ENCODE assay signal across 14 mouse cellular contexts in genomic region chr7:96654206-96654605, GRCm38 (mm10).
DNase-seq lines count a peak whose midpoint lies in the region; ATAC-seq and TF ChIP-seq lines count a peak whose summit lies in the region.
"Had no signal": no experiment of that assay in that cellular context is flagged by ENCODE, and none has a peak within 500 bp of the region (broad histone marks: within the 10 kb centered on the region; RNA-seq: fewer than 3 reads in every experiment).

No protein-coding gene starts in this region.

- peak; percentile 5 for DNase-seq in CD4-positive, CD25-positive, alpha-beta regulatory T cell, adult 2 months (ENCODE audit: low read depth, low spot score)
- no peak for DNase-seq in left cerebral cortex, adult 2 months (ENCODE audit: extremely low spot score in 1 of 2, low spot score in 2 of 2)
- no peak for DNase-seq in left cerebral cortex, postnatal 14 days (ENCODE audit: low spot score in 2 of 2)
- DNase-seq in A20 (ENCODE audit: low read depth, low spot score) = peak; percentile 17
- DNase-seq in cerebellum, adult 11 months = no peak
- no peak for DNase-seq in cerebellum, adult 9-10 months
- DNase-seq: cerebellum, postnatal 25 days; gastrocnemius, postnatal 36 days; kidney, postnatal 14 days; layer of hippocampus, postnatal 36 days had no signal

- ATAC-seq in CD4-positive, CD25-positive, alpha-beta regulatory T cell, adult 4 months = no peak
- 0 out of 2 replicates have a peak, but pooled peaks have one; percentile 37 for ATAC-seq in granulocyte monocyte progenitor cell, adult 5-6 weeks (replicated peaks; ENCODE audit: poor library complexity, severe bottlenecking)

- intact Hi-C loops in left cerebral cortex, adult 2 months (cut with DNase I) = no loop called here
- intact Hi-C loops in left cerebral cortex, postnatal 14 days (cut with DNase I) = no loop called here

- TF ChIP-seq CTCF in left cerebral cortex, adult 2 months (IDR thresholded peaks at IDR 0.05) = peak; percentile 30

- no peak overlapping the region for H3K27ac ChIP-seq in left cerebral cortex, adult 2 months
- H3K27ac ChIP-seq: embryonic facial prominence, embryonic 15.5 days; neural tube, embryonic 15.5 days had no signal

- no peak overlapping the region for H3K4me3 ChIP-seq in left cerebral cortex, adult 2 months
- H3K4me3 ChIP-seq: embryonic facial prominence, embryonic 15.5 days; neural tube, embryonic 15.5 days had no signal

Comparison
In these comparisons a context has a peak if more than half of its experiments do, and no peak if none do; other contexts are left out.
1. DNase-seq: peak in CD4-positive, CD25-positive, alpha-beta regulatory T cell, adult 2 months (single experiment) and A20 (single experiment); none in left cerebral cortex, adult 2 months (0 of 2), left cerebral cortex, postnatal 14 days (0 of 2), cerebellum, adult 11 months (single experiment) and cerebellum, adult 9-10 months (single experiment).